Mouse (Mus musculus) kidney, postnatal 10 days (tissue): ENCODE results near the gene Gm20837.
"Not testable (repeated sequence)": the region's sequence is repeated elsewhere in the genome, so short reads cannot be mapped to it uniquely, and the experiment has no call there.

Experiments used
- DNase-seq: peaks from one replicate; pipeline ENCODE4 v3.0.0; 2021; ENCODE audit warnings: mixed read lengths

The Gm20837 gene

GRCm38 (mm10) chrY:90400948-90401347, at the start of gene Gm20837:
TSS of gene Gm20837 (plus strand) at chrY:90401248.
- not testable (repeated sequence) for DNase-seq
